Mouse (Mus musculus) neural tube, embryonic 12.5 days (tissue): ENCODE results near the gene Elovl1. TPM values are rescaled to one million over a fixed set of nuclear protein-coding genes. Genes with fewer than 3 reads are reported as not detected.
A peak's percentile ranks its signal among the peaks of the same experiment; 100 is the strongest.

Experiments used
- ATAC-seq: fragments of 200-750 bp; cut with Nextera tagmentation; 2 replicates; pipeline ENCODE4 v1.8.0; 2017; ENCODE audit warnings: low read depth, mild to moderate bottlenecking, moderate TSS enrichment, moderate library complexity; ENCODE audit not compliant: low FRiP score
- H3K27ac ChIP-seq: fragments of 300-500 bp; sonication (generic); 2 replicates; pipeline ENCODE4 v1.5.1; 2016
- H3K27me3 ChIP-seq: fragments of 300-500 bp; sonication (generic); replicated peaks from 2 replicates; pipeline ENCODE4 v1.6.1; 2016; ENCODE audit warnings: mild to moderate bottlenecking
- H3K36me3 ChIP-seq: fragments of 300-500 bp; sonication (generic); 2 replicates; pipeline ENCODE4 v1.6.1; 2016; ENCODE audit warnings: mild to moderate bottlenecking
- H3K4me1 ChIP-seq: fragments of 300-500 bp; sonication (generic); 2 replicates; pipeline ENCODE4 v1.6.1; 2016
- H3K4me2 ChIP-seq: fragments of 300-500 bp; sonication (generic); replicated peaks from 2 replicates; pipeline ENCODE4 v1.6.1; 2016; ENCODE audit warnings: mild to moderate bottlenecking
- H3K4me3 ChIP-seq: fragments of 300-500 bp; sonication (generic); 2 replicates; pipeline ENCODE4 v1.5.1; 2016
- H3K9ac ChIP-seq: fragments of 300-500 bp; sonication (generic); 2 replicates; pipeline ENCODE4 v1.6.1; 2016; ENCODE audit warnings: mild to moderate bottlenecking
- H3K9me3 ChIP-seq: fragments of 300-500 bp; sonication (generic); 2 replicates; pipeline ENCODE4 v1.6.1; 2016; ENCODE audit warnings: mild to moderate bottlenecking
- WGBS: fragments of 180-500 bp; shearing (Covaris S2); methylation state at CpG from one replicate; pipeline ENCODE4 v1.1.7; 2016; 5-methylcytosine and 5-hydroxymethylcytosine counted together
- polyA plus RNA-seq: library from polyadenylated mRNA; unstranded; fragments of >200 nt; fragmentation: Nextera tagmentation; extraction: Ambion mirVana; gene quantifications from 2 replicates; pipeline ENCODE4 v1.2.1, GENCODE M21; 2016

The Elovl1 gene
- polyA plus RNA-seq, 1 experiment from 2014 or later: 40.6 TPM

- 93% methylated on average over 5 of the region's 5 CpGs for WGBS
- H3K36me3 ChIP-seq: peaks cover 48% of the 10 kb centered on the region
These were observed 17.0 kb upstream of the Elovl1 start for GRCm38 (mm10) chr4:118410871-118411270.

GRCm38 (mm10) chr4:118413553-118413952 is 14.3 kb upstream of the Elovl1 start:
- Histone ChIP-seq H3K4me1 (peaks cover 12% of the 10 kb centered on the region), H3K4me3 (no peak overlapping the region), H3K27me3 (no peaks in the 10 kb centered on the region), H3K9me3 (no peaks in the 10 kb centered on the region), H3K36me3 (peaks cover 72% of the 10 kb centered on the region), H3K27ac (no peak overlapping the region), H3K4me2 (no peak overlapping the region), H3K9ac (no peak overlapping the region)
- WGBS: 95% methylated on average over 5 of the region's 5 CpGs
- ATAC-seq: no peak

More at GRCm38 (mm10) chr4:118410871-118411270, 17.0 kb upstream of the Elovl1 start:
- Histone ChIP-seq H3K9me3 (no peaks in the 10 kb centered on the region), H3K27me3 (no peaks in the 10 kb centered on the region), H3K4me1 (peaks cover 19% of the 10 kb centered on the region), H3K27ac (no peak overlapping the region), H3K4me3 (no peak overlapping the region), H3K9ac (no peak overlapping the region), H3K4me2 (no peak overlapping the region)
- no peak for ATAC-seq

GRCm38 (mm10) chr4:118415779-118416178 is 12.1 kb upstream of the Elovl1 start:
- H3K27ac ChIP-seq: no peak overlapping the region
- H3K9me3 ChIP-seq: no peaks in the 10 kb centered on the region
- ATAC-seq: no peak
- H3K4me3 ChIP-seq: no peak overlapping the region
- no peak overlapping the region for H3K9ac ChIP-seq
- 87% methylated on average over 2 of the region's 2 CpGs for WGBS
- no peaks in the 10 kb centered on the region for H3K4me1 ChIP-seq
- H3K27me3 ChIP-seq: no peaks in the 10 kb centered on the region
- no peak overlapping the region for H3K4me2 ChIP-seq
- H3K36me3 ChIP-seq: peaks cover 92% of the 10 kb centered on the region

GRCm38 (mm10) chr4:118416329-118416728 is 11.6 kb upstream of the Elovl1 start:
- Histone ChIP-seq H3K36me3 (peaks cover 95% of the 10 kb centered on the region), H3K27me3 (no peaks in the 10 kb centered on the region), H3K4me2 (no peak overlapping the region), H3K9ac (no peak overlapping the region), H3K4me1 (no peaks in the 10 kb centered on the region), H3K27ac (no peak overlapping the region), H3K9me3 (no peaks in the 10 kb centered on the region), H3K4me3 (no peak overlapping the region)
- 93% methylated on average over 5 of the region's 5 CpGs for WGBS
- no peak for ATAC-seq

- H3K36me3 ChIP-seq: peaks cover 94% of the 10 kb centered on the region
- 89% methylated on average over 13 of the region's 13 CpGs for WGBS
- no peak overlapping the region for H3K4me3 ChIP-seq
- no peak overlapping the region for H3K9ac ChIP-seq
- H3K27me3 ChIP-seq: no peaks in the 10 kb centered on the region
- no peaks in the 10 kb centered on the region for H3K4me1 ChIP-seq
- no peak overlapping the region for H3K4me2 ChIP-seq
- no peak overlapping the region for H3K27ac ChIP-seq
- ATAC-seq: no peak
- no peaks in the 10 kb centered on the region for H3K9me3 ChIP-seq
These were observed 10.6 kb upstream of the Elovl1 start for GRCm38 (mm10) chr4:118417112-118417797.

- no peaks in the 10 kb centered on the region for H3K27me3 ChIP-seq
- H3K9ac ChIP-seq: no peak overlapping the region
- ATAC-seq: no peak
- H3K4me1 ChIP-seq: no peaks in the 10 kb centered on the region
- WGBS: 85% methylated on average over 3 of the region's 3 CpGs
- H3K4me3 ChIP-seq: no peak overlapping the region
- no peak overlapping the region for H3K27ac ChIP-seq
- H3K4me2 ChIP-seq: no peak overlapping the region
- peaks cover 56% of the 10 kb centered on the region for H3K36me3 ChIP-seq
- H3K9me3 ChIP-seq: no peaks in the 10 kb centered on the region
These were observed 6.5 kb upstream of the Elovl1 start for GRCm38 (mm10) chr4:118421384-118421783.

GRCm38 (mm10) chr4:118424541-118425160 is 3.2 kb upstream of the Elovl1 start:
- Histone ChIP-seq H3K9me3 (no peaks in the 10 kb centered on the region), H3K4me2 (no peak overlapping the region), H3K4me3 (no peak overlapping the region), H3K9ac (no peak overlapping the region), H3K27me3 (no peaks in the 10 kb centered on the region), H3K4me1 (peaks cover 19% of the 10 kb centered on the region), H3K27ac (no peak overlapping the region), H3K36me3 (peaks cover 28% of the 10 kb centered on the region)
- ATAC-seq: no peak
- WGBS: 87% methylated on average over 4 of the region's 4 CpGs

- WGBS: 97% methylated on average over 1 of the region's 1 CpGs
- no peak overlapping the region for H3K9ac ChIP-seq
- H3K36me3 ChIP-seq: peaks cover 23% of the 10 kb centered on the region
- H3K27ac ChIP-seq: no peak overlapping the region
- H3K9me3 ChIP-seq: no peaks in the 10 kb centered on the region
- no peak overlapping the region for H3K4me2 ChIP-seq
- peaks cover 19% of the 10 kb centered on the region for H3K4me1 ChIP-seq
- no peak for ATAC-seq
- no peak overlapping the region for H3K4me3 ChIP-seq
- H3K27me3 ChIP-seq: no peaks in the 10 kb centered on the region
These were observed 2.5 kb upstream of the Elovl1 start for GRCm38 (mm10) chr4:118425374-118425773.

GRCm38 (mm10) chr4:118427415-118427767 is 502 bp upstream of the Elovl1 start:
- peak overlapping the region; percentile 59 for H3K4me3 ChIP-seq
- WGBS: 1% methylated on average over 5 of the region's 5 CpGs
- H3K4me1 ChIP-seq: peaks cover 19% of the 10 kb centered on the region
- ATAC-seq: no peak; the same call in 1 of the 2 replicates
- peak overlapping the region; percentile 67 for H3K9ac ChIP-seq
- peak overlapping the region; percentile 85 for H3K4me2 ChIP-seq
- H3K9me3 ChIP-seq: no peaks in the 10 kb centered on the region
- no peaks in the 10 kb centered on the region for H3K27me3 ChIP-seq
- H3K36me3 ChIP-seq: peaks cover 26% of the 10 kb centered on the region
- H3K27ac ChIP-seq: peak overlapping the region; percentile 54; the same call in 1 of the 2 replicates

- Histone ChIP-seq H3K4me2 (peak overlapping the region; percentile 85), H3K4me3 (peak overlapping the region; percentile 59), H3K9ac (peak overlapping the region; percentile 67), H3K4me1 (peaks cover 19% of the 10 kb centered on the region), H3K36me3 (peaks cover 39% of the 10 kb centered on the region), H3K9me3 (no peaks in the 10 kb centered on the region), H3K27me3 (no peaks in the 10 kb centered on the region), H3K27ac (no peak overlapping the region)
- ATAC-seq: peak; percentile 22; the same call in 1 of the 2 replicates
- WGBS: 51% methylated on average over 15 of the region's 15 CpGs
These were observed 780 bp downstream of the Elovl1 start for GRCm38 (mm10) chr4:118428531-118429214.

- Histone ChIP-seq H3K4me3 (no peak overlapping the region), H3K4me1 (peaks cover 25% of the 10 kb centered on the region), H3K9me3 (no peaks in the 10 kb centered on the region), H3K27ac (no peak overlapping the region), H3K9ac (no peak overlapping the region), H3K4me2 (peak overlapping the region; percentile 85; the same call in 1 of the 2 replicates), H3K27me3 (no peaks in the 10 kb centered on the region), H3K36me3 (peaks cover 40% of the 10 kb centered on the region)
- WGBS: 66% methylated on average over 7 of the region's 7 CpGs
- ATAC-seq: no peak
These were observed 1.5 kb downstream of the Elovl1 start for GRCm38 (mm10) chr4:118429215-118429895.

- WGBS: 77% methylated on average over 8 of the region's 8 CpGs
- Histone ChIP-seq H3K4me2 (no peak overlapping the region), H3K4me3 (no peak overlapping the region), H3K9ac (no peak overlapping the region), H3K9me3 (no peaks in the 10 kb centered on the region), H3K27ac (no peak overlapping the region), H3K27me3 (no peaks in the 10 kb centered on the region), H3K4me1 (peaks cover 47% of the 10 kb centered on the region), H3K36me3 (peaks cover 52% of the 10 kb centered on the region)
- no peak for ATAC-seq
These were observed 4.4 kb downstream of the Elovl1 start for GRCm38 (mm10) chr4:118432332-118432731.
